ENCODE assay signal across 19 mouse cellular contexts in genomic region chr11:83717042-83717665, GRCm38 (mm10). TPM values are rescaled to one million over a fixed set of nuclear protein-coding genes. Genes with fewer than 3 reads are reported as not detected.
DNase-seq lines count a peak whose midpoint lies in the region; ATAC-seq lines count a peak whose summit lies in the region.
"Had no signal": no experiment of that assay in that cellular context is flagged by ENCODE, and none has a peak within 500 bp of the region (broad histone marks: within the 10 kb centered on the region; RNA-seq: fewer than 3 reads in every experiment).

No protein-coding gene starts in this region.

- no peaks in the 10 kb centered on the region for H3K4me1 ChIP-seq in kidney, embryonic 15.5 days
- H3K4me1 ChIP-seq: embryonic facial prominence, embryonic 15.5 days; heart, embryonic 13.5 days; limb, embryonic 12.5 days had no signal

- H3K27me3 ChIP-seq in kidney, embryonic 15.5 days, result no peaks in the 10 kb centered on the region
- H3K27me3 ChIP-seq: embryonic facial prominence, embryonic 15.5 days; heart, embryonic 13.5 days; limb, embryonic 12.5 days had no signal

- no peak overlapping the region for H3K4me2 ChIP-seq in kidney, embryonic 15.5 days
- H3K4me2 ChIP-seq: embryonic facial prominence, embryonic 15.5 days; heart, embryonic 13.5 days; limb, embryonic 12.5 days; midbrain, embryonic 11.5 days had no signal

- DNase-seq in kidney, adult 9 months, result peak; percentile 20
- DNase-seq in NIH3T3 (ENCODE audit: low read depth), result peak; percentile 61
- DNase-seq in fat pad, adult 2 months (ENCODE audit: extremely low read depth, low read depth, low spot score), result peak; percentile 86
- DNase-seq in spleen, adult 12 weeks (ENCODE audit: low spot score), result no peak
- DNase-seq: cerebellum, adult 11-12 months; forebrain, postnatal 0 days; gastrocnemius, postnatal 14 days; kidney, postnatal 4 days; spleen, adult 18-20 months; thymus, postnatal 25 days had no signal

- no peak overlapping the region for H3K27ac ChIP-seq in kidney, embryonic 15.5 days
- H3K27ac ChIP-seq: embryonic facial prominence, embryonic 15.5 days; heart, embryonic 13.5 days; limb, embryonic 12.5 days had no signal

- no peak for ATAC-seq in kidney, embryonic 15.5 days (replicated peaks; ENCODE audit: low FRiP score)
- ATAC-seq in monocyte, adult 5-6 weeks (replicated peaks; ENCODE audit: insufficient number of reproducible peaks, low FRiP score, low TSS enrichment, poor library complexity, severe bottlenecking), result peak; percentile 56; the same call in 1 of the 2 replicates
- ATAC-seq in erythroid progenitor cell, adult 5-6 weeks (replicated peaks; ENCODE audit: low FRiP score, poor library complexity, severe bottlenecking), result no peak
- ATAC-seq: forebrain, postnatal 0 days had no signal

- no peaks in the 10 kb centered on the region for H3K9me3 ChIP-seq in kidney, embryonic 15.5 days (replicated peaks)
- H3K9me3 ChIP-seq: embryonic facial prominence, embryonic 15.5 days; heart, embryonic 13.5 days; limb, embryonic 12.5 days had no signal

- 85% methylated on average over 6 of the region's 6 CpGs for WGBS in kidney, embryonic 15.5 days

- no peak overlapping the region for H3K9ac ChIP-seq in kidney, embryonic 15.5 days
- H3K9ac ChIP-seq: embryonic facial prominence, embryonic 15.5 days; forebrain, postnatal 0 days; heart, embryonic 13.5 days; limb, embryonic 12.5 days had no signal

- H3K4me3 ChIP-seq in kidney, embryonic 15.5 days (replicated peaks), result no peak overlapping the region
- H3K4me3 ChIP-seq: embryonic facial prominence, embryonic 15.5 days; heart, embryonic 13.5 days; limb, embryonic 12.5 days had no signal

- H3K36me3 ChIP-seq in kidney, embryonic 15.5 days, result no peaks in the 10 kb centered on the region
- H3K36me3 ChIP-seq: embryonic facial prominence, embryonic 15.5 days; heart, embryonic 13.5 days; limb, embryonic 12.5 days had no signal

RNA-seq across cellular contexts. Expression of gene Wfdc18, which starts 8.3 kb away (rescaled TPM):
- 0.44 and 0.94 TPM in 2 replicates for polyA plus RNA-seq in kidney, embryonic 15.5 days (2015; fragmentation: Nextera tagmentation; extraction: Ambion mirVana)
- total RNA-seq in monocyte, adult 5-6 weeks (2017), result 4.7 TPM in 1 of 3 replicates, not detected in the others
- not detected in 2 replicates for total RNA-seq in erythroid progenitor cell, adult 5-6 weeks (2015; ENCODE audit: low replicate concordance)
- total RNA-seq in erythroid progenitor cell, adult 5-6 weeks (2017; ENCODE audit: low replicate concordance), result not detected in 2 replicates
- total RNA-seq: forebrain, postnatal 0 days; gastrocnemius, postnatal 14 days had no signal
- polyA plus RNA-seq: limb, embryonic 12.5 days; midbrain, embryonic 11.5 days; stomach, embryonic 16.5 days had no signal

RNA-seq across cellular contexts. Expression of gene Wfdc17, which starts 13.4 kb away (rescaled TPM):
- 2.2 and 3.3 TPM in 2 replicates for polyA plus RNA-seq in kidney, embryonic 15.5 days (2015; fragmentation: Nextera tagmentation; extraction: Ambion mirVana)
- total RNA-seq in monocyte, adult 5-6 weeks (2017), result 8.1 to 15.4 TPM (median 14.2 TPM) in 3 replicates
- 28.5 and 51.1 TPM in 2 replicates for total RNA-seq in erythroid progenitor cell, adult 5-6 weeks (2015; ENCODE audit: low replicate concordance)
- 15.7 TPM in 1 of 2 replicates, not detected in the other for total RNA-seq in erythroid progenitor cell, adult 5-6 weeks (2017; ENCODE audit: low replicate concordance)
- total RNA-seq: forebrain, postnatal 0 days had no signal
- polyA plus RNA-seq: forebrain, postnatal 0 days; midbrain, embryonic 11.5 days had no signal

RNA-seq across cellular contexts. Expression of gene Wfdc21, which starts 29.6 kb away (rescaled TPM):
- 1.0 and 1.4 TPM in 2 replicates for polyA plus RNA-seq in kidney, embryonic 15.5 days (2015; fragmentation: Nextera tagmentation; extraction: Ambion mirVana)
- total RNA-seq in monocyte, adult 5-6 weeks (2017), result 0.95 TPM in 1 of 3 replicates, not detected in the others
- total RNA-seq in erythroid progenitor cell, adult 5-6 weeks (2015; ENCODE audit: low replicate concordance), result 132 and 167 TPM in 2 replicates
- 99.0 and 117 TPM in 2 replicates for total RNA-seq in erythroid progenitor cell, adult 5-6 weeks (2017; ENCODE audit: low replicate concordance)
- total RNA-seq: forebrain, postnatal 0 days; gastrocnemius, postnatal 14 days had no signal
- polyA plus RNA-seq: cortical plate, adult 2 months; forebrain, postnatal 0 days; heart, embryonic 13.5 days; limb, embryonic 12.5 days; midbrain, embryonic 11.5 days had no signal

RNA-seq across cellular contexts. Expression of gene Heatr6, which starts 36.3 kb away (rescaled TPM):
- polyA plus RNA-seq in kidney, embryonic 15.5 days (2015; fragmentation: Nextera tagmentation; extraction: Ambion mirVana), result 22.7 and 25.2 TPM in 2 replicates
- total RNA-seq in monocyte, adult 5-6 weeks (2017), result 12.9 to 19.4 TPM (median 16.7 TPM) in 3 replicates
- total RNA-seq in erythroid progenitor cell, adult 5-6 weeks (2015; ENCODE audit: low replicate concordance), result 2.9 and 4.7 TPM in 2 replicates
- 1.5 and 3.3 TPM in 2 replicates for total RNA-seq in erythroid progenitor cell, adult 5-6 weeks (2017; ENCODE audit: low replicate concordance)

RNA-seq across cellular contexts. Expression of gene Ccl4, which starts 54.8 kb away (rescaled TPM):
- 0.34 and 0.71 TPM in 2 replicates for polyA plus RNA-seq in kidney, embryonic 15.5 days (2015; fragmentation: Nextera tagmentation; extraction: Ambion mirVana)
- 523 to 801 TPM (median 669 TPM) in 3 replicates for total RNA-seq in monocyte, adult 5-6 weeks (2017)
- total RNA-seq in erythroid progenitor cell, adult 5-6 weeks (2015; ENCODE audit: low replicate concordance), result 7.1 and 12.6 TPM in 2 replicates
- 0.51 and 17.1 TPM in 2 replicates for total RNA-seq in erythroid progenitor cell, adult 5-6 weeks (2017; ENCODE audit: low replicate concordance)
- total RNA-seq: forebrain, postnatal 0 days; gastrocnemius, postnatal 14 days had no signal
- polyA plus RNA-seq: midbrain, embryonic 11.5 days had no signal

Comparison
In these comparisons a context has a peak if more than half of its experiments do, and no peak if none do; other contexts are left out.
1. RNA of gene Wfdc21, which starts 29.6 kb away (total RNA-seq): 99.0 to 167 TPM in erythroid progenitor cell, adult 5-6 weeks; 0.95 TPM in monocyte, adult 5-6 weeks; every median in the first group is over 10 times any median in the second.